Mouse (Mus musculus) left cerebral cortex, postnatal 25 days (tissue): ENCODE data around the gene Dusp10. TPM values are rescaled to one million over a fixed set of nuclear protein-coding genes. Genes with fewer than 3 reads are reported as not detected.
A peak's percentile ranks its signal among the peaks of the same experiment; 100 is the strongest.

ENCODE experiments used
- DNase-seq, 2 experiments: peaks; one replicate each; pipeline ENCODE4 v3.0.0; 2022; ENCODE audit warnings: low spot score in 2 of 2, mixed read lengths in 1 of 2
- intact Hi-C: fragments of 180-260 bp; cut with DNase I; formaldehyde crosslinking; loops from one replicate; pipeline ENCODE4 v1.15.1; 2025
- total RNA-seq, 2 experiments: library from RNA; stranded (reverse); gene quantifications; 2 replicates each; pipeline ENCODE4 v1.2.3; 2021

The Dusp10 gene
- total RNA-seq, 2 experiments from 2014 or later = 5.2 to 6.2 TPM

DNA sequence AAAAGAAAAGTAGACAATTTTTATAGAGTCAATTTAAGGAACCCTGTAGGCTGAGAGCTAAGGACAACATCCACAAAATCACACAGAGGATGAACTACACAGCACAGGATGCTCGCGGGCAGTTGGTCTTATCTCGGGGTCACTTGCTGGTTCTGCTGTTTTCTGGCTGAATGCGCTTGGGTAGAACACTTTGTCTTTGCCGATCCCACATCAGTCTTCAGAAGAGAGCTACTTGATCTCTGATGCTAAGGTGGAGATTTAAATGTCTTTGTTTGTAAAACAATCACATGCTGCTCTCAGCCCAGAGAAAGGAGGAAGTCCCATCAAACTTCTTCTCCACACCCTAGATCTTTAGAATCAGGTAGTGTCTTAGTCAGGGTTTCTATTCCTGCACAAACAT is 12.0 kb downstream of the Dusp10 start:
- intact Hi-C loops = no loop called here
- no peak for DNase-seq

DNA sequence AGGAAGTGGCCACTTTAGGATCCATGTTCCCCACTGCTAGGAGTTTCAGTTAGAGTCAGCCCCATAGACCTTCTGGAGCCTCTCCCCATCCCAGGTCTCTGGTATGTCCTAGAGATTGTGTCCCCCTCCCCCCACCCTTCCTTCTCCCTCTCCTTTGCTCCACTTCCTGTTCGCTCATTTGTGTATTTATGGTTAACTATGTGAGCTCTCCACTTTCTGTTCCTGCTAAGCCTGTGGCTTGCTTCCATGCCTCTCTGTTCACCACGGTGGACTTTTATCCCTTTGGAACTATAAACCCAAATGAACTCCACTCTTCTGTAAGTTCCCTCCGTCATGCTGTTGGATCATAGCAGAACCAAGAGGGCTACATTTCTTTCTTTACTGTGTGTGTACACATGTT is 13.9 kb downstream of the Dusp10 start:
- intact Hi-C loops = no loop called here
- DNase-seq = no peak

DNA sequence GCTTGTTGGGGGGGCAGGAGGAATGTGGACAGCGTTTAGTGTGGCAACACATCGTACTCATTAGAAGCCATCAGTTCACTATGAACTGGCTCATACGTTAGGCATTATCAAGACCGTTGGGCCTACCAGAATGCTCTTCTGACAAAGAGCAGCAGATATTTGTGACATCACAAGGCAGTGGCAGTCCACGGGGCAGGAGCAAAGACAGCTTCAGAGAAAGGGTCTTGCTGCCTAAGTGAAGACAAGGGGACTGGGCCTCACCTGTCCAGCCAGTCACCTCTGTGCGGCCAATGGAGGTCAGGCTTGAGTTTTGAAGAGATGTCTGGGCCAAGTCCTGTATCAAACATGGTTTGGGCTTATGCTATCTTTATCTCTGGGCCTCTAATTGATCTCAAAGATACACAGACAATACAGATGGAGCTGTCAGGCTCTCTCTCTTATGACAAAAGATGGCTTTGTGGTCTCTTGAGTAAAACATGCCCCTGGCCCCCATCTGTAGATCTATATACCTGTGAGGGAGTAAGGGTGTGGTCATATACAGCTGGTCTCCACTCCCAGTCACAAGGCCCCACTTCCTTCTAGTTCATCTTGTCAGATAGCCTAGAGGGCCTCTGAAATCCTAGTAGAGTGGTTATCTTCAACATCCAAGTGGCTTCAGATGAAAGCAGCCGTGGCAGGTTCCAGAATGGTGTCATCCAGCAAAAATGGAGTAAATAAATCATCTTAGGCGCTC is 17.1 kb downstream of the Dusp10 start:
- intact Hi-C loops = no loop called here
- DNase-seq = no peak

DNA sequence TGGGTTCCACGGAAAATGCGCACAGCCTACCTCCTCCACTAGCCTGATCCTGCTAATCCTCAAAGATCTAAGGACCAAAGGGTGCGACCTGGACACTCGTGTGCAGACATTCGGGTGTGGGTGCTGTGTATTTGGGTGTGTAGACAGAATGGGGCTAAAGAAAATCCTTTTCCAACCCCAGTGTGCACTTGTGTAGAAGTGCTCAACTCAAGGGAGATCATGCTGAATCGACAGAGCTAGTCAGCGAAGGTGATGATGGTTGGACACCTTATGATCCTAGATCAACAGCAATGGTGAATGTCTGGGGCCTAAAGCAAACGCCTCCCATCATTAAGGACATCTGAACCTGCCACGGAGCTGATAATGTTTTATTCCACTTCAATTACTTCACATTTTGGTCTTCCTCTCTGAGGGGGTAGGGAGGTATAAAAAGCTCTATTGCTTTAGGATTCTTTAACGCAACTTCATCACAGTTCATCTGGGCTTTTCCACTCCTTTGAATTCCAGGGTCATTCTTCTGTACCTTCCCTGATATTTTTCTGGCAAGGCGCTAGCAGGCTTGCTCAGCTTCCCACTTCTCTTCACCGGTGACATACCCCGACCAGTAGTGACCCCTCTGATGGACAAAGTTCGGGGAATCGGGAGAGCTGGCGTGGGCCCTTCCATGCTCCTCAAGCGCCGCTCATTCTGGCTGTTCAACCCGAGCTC is 19.7 kb downstream of the Dusp10 start:
- intact Hi-C loops = no loop called here
- no peak for DNase-seq

DNA sequence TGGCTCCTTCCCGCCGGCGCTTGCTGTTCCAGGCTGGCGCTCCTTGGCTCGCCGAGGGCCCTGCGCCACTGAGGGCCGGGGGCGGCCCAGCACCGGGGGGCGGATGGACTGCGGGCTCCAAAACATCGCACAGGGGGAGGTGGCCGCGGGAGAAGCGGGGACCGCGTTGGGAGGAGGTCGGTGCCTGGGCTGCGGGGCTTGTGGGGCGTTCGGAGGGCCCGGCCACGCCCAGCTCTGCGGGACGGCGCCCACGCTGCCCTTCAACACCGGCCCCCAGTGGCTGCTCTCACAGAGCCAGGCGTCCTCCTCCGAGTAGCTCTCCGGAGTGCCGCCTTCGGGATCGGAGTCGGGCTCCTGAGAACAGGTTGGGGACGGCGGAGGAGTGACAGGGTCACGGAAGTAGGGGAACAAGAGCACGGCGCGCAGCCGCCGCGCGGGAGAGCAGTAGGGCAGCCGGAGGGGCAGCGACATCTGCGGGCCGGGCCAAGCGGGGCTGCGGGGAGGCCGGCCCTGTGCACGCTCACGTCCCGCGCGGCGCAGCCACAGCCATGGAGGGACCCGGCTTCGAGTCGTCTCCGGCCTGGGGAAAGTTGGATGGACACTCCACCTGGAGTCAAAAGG is 20.4 kb downstream of the Dusp10 start:
- intact Hi-C loops = no loop called here
- peak; percentile 49 to 61 for DNase-seq

DNA sequence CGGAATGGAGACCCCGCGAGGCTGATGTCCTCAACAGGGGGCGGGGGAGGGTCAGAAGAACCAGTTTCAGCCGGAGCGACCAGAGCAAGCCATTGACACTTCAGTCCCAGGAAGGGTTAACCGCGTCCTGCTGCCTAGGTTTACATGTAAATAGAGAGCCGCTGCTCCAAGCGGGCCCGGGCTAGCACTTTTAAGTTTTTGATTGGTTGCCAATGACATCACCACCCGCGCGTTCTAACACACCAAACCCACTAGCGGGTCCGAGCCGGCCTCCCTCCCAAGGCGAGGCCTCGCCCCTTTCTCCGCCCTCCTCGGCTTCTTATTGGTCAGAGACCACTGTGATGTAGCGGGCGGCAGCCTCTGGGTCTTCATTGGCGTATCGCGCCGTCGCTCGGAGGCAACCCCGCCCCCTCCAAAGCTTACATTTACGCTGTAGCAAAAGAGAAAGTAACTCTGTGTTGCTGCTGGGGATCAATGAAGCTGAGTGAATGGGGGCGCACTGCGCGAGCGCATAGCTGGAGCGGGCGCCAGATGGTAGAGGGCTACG is 21.0 kb downstream of the Dusp10 start, which contains the start of gene 1700056E22Rik:
Gene 1700056E22Rik (minus strand): TSS at position 291 of the 547 bp plus-strand sequence.
- peak; percentile 96 to 99 for DNase-seq
- intact Hi-C loops = no loop called here

DNA sequence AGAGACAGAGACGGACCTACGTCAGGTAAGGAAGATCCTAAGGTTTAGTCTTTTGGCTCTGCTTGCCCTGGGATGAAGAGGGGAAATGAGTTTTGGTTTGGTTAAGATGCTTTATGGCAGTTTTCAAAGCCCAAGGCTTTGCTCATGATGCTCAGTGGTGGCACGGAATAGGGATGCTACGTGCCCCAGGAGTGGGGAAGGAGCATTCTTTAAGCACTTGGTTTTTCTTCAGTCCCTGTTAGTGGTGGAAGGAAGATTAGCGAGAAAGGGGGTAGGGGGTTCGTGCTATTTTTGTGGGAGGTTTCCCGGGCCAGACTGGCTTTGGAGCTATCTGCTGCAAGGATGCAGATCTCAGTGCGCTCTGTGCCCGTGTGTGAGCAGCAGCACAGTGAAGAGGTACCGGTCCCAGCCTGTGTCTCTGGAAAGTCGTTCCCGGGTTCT is 21.7 kb downstream of the Dusp10 start:
- intact Hi-C loops = loop anchor here (5.0 kb wide), 1 partner anchor 203 kb away; no protein-coding TSS in a partner anchor
- peak; percentile 28 to 37 for DNase-seq

DNA sequence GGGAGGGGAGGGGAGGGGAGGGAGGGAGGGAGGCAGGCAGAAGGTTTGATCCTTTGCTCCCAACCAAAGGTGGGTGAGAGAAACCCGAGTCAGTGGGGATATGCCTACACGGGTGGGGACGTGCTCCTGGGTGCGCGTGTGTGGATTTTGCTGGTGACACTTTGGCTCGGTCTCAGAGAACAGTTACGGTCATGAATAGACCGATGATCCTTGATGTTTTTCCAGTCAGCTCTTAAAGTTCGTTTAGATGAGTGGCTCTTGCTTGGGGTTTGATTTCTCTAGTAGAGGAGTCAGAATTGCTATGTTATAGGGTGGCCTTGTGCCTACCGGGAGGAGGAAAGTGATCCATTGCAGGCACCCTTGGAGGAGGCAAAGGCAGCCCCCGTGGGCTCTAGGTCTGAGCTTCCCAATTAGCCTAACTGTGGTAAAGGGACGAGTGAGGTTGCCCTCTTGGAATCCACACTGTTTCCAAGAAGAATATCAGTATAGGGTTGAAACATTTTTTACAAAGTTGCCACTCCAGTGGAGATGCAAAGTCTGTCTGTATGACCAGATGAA is 22.3 kb downstream of the Dusp10 start:
- intact Hi-C loops = loop anchor here (5.0 kb wide), 1 partner anchor 202 kb away; no protein-coding TSS in a partner anchor
- DNase-seq = no peak

DNA sequence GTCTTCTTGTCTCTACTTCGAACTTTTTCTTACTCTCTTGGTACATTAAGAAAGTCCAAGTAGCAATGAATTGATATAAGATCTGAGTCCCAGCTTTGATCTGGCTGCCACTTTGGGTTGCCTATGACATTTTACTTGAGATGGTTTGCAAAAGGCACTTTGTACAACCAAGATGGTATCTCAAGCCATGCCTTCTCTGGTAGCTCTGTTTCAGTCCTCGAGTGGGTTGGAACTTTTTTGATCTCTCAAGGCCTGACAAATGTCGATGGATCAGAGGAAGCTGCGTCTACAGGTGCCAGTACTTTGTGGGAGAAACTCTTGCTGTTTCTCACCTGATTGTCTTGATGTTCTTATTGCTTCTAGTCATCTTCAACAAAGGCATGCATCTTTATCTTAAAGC is 24.7 kb downstream of the Dusp10 start:
- intact Hi-C loops = loop anchor here (5.0 kb wide), 1 partner anchor 199 kb away; no protein-coding TSS in a partner anchor
- no peak for DNase-seq

DNA sequence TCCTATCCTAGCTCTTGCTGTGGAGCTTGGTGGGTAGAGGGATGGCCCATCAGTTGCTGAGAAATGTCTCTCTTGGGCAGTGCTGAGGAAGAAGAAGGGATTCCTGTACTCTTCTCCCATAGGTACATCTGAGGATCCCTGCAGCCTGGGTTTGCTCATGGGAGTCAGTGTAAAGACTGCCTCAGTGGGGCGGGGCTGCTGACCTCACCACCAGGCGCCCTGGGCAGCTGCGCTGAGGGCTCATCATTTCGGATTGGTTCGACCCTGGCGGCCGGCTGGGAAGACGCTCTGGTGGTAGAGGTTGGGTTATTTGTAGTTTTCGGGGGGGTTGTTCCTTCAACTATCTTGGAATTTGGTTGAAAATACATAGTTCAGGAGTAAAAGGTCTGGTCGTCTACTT is 26.2 kb downstream of the Dusp10 start:
- DNase-seq = no peak
- intact Hi-C loops = loop anchor here (5.0 kb wide), 1 partner anchor 198 kb away; no protein-coding TSS in a partner anchor

DNA sequence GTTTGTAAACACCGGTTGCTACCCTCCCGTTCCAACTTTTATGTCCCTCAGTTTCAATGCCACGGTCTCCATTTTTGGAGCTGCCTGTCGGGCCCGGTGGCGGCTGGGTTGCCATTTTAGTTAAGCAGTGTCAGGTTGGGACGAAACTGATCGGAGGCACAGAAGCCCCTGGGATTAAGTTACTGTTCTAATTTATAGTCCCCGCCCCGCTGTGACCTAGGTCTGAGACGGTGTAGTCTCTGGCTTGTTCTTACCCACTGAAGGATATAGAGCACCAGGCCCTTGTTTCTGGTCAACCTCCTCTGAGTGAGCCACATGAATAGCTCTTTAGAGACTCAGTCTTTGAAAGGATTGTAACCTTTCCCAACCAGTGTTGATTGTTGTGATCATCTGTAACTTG is 27.1 kb downstream of the Dusp10 start:
- intact Hi-C loops = no loop called here
- DNase-seq = no peak

DNA sequence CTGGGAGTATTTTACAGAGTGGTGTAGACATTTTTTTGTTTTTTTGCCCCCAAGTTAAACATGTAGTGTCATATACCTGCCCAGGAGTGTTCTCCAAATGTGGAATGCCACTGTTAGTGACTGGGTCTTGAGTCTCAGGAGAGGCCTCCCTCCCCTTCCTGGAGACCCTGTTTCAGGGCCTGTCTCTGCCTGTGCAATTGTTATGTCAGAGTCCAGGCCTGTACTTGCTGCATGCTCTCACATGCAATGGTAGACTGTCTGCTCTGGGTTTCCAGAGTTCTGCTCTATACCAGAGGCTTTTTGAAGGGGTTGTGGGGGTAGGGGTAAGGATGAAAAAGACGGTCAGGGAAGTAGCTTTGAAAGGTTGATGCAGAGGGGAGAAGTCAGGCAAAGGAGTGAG is 27.8 kb downstream of the Dusp10 start:
- DNase-seq = no peak
- intact Hi-C loops = no loop called here

DNA sequence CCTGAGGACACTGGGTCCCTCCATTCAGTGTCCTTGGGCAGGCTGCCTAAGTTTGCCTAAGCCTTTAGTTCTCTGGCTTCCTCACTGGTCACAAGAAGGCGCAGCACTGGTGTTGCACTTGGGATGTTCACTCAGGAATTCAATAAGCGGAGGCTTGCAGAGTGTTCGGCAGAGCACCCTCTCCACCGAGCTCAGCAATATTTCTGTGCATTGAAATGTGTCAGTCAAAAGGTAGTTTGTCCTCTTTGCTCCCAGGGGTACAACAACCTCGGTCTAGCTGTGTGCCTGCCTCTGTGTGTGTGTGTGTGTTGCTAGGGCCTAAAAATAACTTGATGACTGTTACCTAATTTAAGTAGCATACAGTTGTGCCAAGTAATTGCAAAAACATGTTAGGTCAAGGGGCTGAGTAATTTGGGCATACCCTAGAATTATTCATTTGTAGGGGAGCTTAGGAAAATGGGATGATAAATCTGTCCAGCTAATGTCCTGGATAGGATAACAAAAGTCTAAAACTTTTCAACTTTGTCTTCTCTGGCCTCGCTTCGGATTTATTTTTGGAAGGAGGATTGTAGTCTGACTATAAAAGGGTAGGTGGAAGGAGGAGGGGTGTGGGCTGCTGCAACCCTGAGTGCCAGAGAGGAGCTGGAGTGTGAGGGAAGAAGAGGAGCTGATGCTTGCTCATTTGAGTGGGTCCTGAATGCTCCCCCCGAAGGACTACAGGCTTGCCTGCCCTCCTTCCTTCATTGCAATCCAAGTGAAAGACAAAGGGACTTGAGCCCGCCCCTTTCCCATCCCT is 28.9 kb downstream of the Dusp10 start:
- intact Hi-C loops = no loop called here
- DNase-seq = no peak

DNA sequence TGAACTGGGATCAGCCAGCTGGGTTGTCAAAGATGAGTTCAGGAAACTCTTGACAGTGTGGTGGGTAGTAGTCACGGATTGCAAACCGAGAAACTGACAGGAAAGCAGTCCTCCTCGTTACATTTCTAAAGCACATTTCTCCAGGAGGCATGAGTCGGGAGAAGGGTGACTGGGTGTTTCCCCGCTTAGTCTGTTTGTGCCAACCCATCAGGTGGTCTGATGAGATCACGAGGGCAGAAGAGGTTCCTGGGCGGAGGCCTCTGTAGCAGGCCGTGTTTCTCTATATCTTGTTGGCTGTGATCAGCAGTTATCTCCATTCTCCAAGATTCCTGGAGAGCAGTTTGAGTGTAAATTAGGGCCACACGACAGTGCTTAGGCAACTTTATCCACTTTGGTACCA is 29.6 kb downstream of the Dusp10 start:
- DNase-seq = no peak
- intact Hi-C loops = no loop called here

DNA sequence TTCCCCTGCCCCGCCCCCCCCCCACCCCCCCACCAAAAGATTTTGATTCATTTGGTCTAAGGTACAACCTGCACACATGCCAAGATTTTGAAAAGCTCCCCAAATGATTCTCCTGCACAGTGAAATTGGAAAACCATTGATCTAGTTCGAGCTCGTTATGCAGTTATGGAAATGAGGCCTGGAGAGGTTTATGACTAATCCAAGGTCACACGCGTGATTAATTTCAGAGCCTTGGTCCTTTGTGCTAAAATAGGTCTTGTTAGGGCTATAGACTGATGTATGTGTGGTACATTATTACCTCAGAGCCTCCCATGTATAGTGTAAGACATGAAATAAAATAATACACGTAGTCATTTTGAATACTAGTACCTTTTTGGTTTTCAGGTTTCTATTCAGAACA is 30.3 kb downstream of the Dusp10 start:
- DNase-seq = no peak
- intact Hi-C loops = no loop called here

DNA sequence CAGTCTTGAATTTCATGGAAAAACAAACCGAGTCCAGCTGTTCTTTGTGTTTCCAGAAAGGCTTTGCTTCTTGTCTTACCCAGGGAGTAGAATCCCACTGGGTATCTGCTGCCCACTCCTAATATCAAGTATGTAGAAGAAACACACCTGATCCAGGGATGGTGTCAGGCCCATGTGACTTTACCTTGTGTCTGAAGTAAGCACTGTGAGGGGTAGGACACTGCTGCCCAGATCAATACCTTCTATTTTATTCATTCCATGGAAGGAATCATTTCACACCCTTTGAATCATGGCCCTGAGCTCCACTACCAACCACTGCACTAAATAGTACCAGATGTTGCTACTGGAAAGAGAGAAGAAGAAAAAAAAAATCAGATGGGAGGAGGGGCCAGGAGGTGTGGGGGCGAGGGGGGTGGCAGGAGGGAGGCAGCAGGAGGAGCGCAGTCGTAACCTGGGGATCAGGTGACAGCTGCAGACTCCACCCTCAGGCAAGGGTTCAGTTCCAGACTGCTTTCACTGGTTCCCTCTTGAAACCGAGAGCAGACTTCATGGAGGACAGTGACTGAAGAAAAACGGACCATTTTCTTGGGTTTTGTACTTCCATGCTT is 33.1 kb downstream of the Dusp10 start:
- DNase-seq = no peak
- intact Hi-C loops = no loop called here

DNA sequence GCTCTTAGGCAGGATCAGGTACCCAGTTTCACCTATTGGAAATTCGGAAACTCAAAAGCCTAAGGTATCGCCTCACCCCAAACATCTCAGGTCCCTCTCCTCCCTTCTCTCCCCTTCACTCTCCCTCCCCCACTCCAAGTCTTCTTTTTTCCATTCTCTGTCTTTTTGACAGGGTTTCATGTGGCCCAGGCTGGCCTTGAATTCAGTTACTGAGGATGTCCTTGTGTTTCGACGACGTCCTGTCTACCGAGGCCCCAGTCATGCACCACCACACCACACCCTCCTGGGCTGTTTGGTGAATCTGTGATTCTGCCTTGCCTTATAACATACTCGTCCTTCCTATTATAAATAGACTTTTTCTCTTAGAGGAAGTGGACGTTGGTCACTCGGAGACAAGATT is 34.7 kb downstream of the Dusp10 start:
- intact Hi-C loops = no loop called here
- DNase-seq = no peak

DNA sequence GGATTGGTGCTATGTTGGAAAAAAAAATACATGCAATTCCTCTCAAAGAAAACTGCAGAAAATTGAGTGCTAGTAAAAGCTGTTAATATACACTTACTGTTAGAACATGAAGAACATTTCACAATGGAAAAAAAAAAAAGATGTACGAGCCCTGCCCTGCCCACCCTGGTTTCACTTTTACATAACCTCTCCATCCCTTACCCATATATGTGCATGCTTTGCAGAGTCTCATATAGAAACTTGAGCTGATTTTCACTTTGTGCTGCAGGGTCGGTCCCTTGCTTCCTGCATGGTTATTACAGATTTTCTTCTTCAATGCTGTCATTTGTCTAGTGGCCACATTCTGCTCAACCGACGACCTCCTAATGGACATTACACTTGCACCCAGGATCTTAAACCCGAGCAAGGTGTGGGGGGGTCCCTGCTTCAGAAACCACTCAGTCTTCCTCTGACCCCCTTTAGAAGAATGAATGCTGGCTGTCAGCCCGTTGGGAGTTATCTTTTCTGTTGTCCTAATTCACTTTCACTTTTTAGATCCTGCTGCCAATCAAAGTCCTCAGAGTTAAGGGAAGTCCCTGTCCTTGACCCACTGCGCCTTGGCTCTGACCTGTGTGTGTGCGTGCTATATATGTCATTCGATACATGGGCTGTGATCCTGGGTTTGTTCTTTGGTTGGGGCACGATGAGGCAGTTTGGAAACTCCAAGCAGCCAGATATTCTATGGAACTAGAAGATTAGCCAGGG is 35.7 kb downstream of the Dusp10 start:
- intact Hi-C loops = no loop called here

More for the DNA sequence above, 35.7 kb downstream of the Dusp10 start:
- DNase-seq = no peak
